Mouse (Mus musculus): ENCODE data around the gene Chst8. TPM values are rescaled to one million over a fixed set of nuclear protein-coding genes. Genes with fewer than 3 reads are reported as not detected.

Gene Chst8
- polyA plus RNA-seq, 1 experiment from 2014 or later = 0.75 TPM

GRCm38 (mm10) chr7:34698221-34698620, 114.3 kb downstream of the Chst8 start:
- no peaks in the 10 kb centered on the region for H3K36me3 ChIP-seq (ENCODE audit: control insufficient read depth, insufficient read depth)
- no peak overlapping the region for H3K4me3 ChIP-seq (ENCODE audit: low read length)
- H3K4me1 ChIP-seq (ENCODE audit: control insufficient read depth, insufficient read depth, low read length) = no peaks in the 10 kb centered on the region
- H3K4me2 ChIP-seq (ENCODE audit: low read depth, low read length) = no peak overlapping the region
- ATAC-seq (replicated peaks; ENCODE audit: extremely low read depth, insufficient read depth, low FRiP score) = no peak
- WGBS = 73% methylated on average over 9 of the region's 9 CpGs
- H3K9ac ChIP-seq (ENCODE audit: low read length) = no peak overlapping the region
- H3K9me3 ChIP-seq (replicated peaks; ENCODE audit: control insufficient read depth, low read length) = no peaks in the 10 kb centered on the region
- no peak overlapping the region for H3K27ac ChIP-seq (ENCODE audit: low read length)
- peaks cover 6% of the 10 kb centered on the region; the same call in 1 of the 2 replicates for H3K27me3 ChIP-seq (ENCODE audit: control insufficient read depth, insufficient read depth, low read length)

DNA sequence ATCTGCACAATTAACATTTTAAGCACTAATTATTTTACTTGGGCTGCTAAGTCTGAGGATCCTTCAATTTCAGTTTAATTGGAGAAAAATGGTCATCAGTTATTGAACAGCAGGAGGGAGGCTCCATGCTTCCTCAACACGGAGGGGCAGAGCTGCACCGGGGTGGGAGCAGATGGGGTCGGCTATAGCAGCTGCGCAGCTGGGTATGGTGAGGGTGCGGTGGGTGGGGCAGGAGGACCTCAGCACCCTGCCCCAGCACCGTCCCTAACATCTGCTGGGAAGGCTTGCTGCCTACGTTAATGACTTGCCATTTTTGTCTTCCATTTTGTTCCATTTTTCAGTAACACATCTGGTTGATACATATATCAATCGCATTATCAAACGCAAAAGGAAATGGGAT, 116.4 kb downstream of the Chst8 start:
- no peaks in the 10 kb centered on the region for H3K27me3 ChIP-seq (ENCODE audit: control insufficient read depth, insufficient read depth, low read length)
- WGBS = 67% methylated on average over 9 of the region's 9 CpGs
- H3K36me3 ChIP-seq (ENCODE audit: control insufficient read depth, insufficient read depth) = no peaks in the 10 kb centered on the region

DNA sequence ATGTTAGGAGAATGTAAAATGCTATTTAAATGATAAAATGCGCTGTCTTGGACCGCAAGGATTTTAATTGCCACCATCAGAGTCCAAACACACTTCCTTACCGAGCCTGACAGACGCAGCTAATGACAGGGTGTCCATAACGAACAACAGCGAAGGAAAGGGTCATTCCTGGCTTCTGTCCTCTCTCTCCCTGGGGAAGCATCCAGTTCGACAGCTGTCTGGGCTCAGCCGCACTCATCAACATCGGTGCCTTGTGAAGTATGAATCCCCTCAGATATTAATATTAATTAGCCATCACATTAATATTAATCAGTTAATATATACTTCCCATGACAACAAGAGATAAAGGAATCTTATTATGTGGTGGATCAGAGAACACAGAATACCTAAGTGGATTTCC, 117.6 kb downstream of the Chst8 start:
- 49% methylated on average over 9 of the region's 9 CpGs for whole genome bisulfite sequencing
- Histone ChIP-seq H3K4me1 (ENCODE audit: control insufficient read depth, insufficient read depth, low read length) (no peaks in the 10 kb centered on the region), H3K9me3 (replicated peaks; ENCODE audit: control insufficient read depth, low read length) (no peaks in the 10 kb centered on the region), H3K27me3 (ENCODE audit: control insufficient read depth, insufficient read depth, low read length) (no peaks in the 10 kb centered on the region), H3K36me3 (ENCODE audit: control insufficient read depth, insufficient read depth) (no peaks in the 10 kb centered on the region), H3K4me2 (ENCODE audit: low read depth, low read length) (no peak overlapping the region), H3K9ac (ENCODE audit: low read length) (no peak overlapping the region), H3K27ac (ENCODE audit: low read length) (no peak overlapping the region), H3K4me3 (ENCODE audit: low read length) (no peak overlapping the region)
- no peak for ATAC-seq (replicated peaks; ENCODE audit: extremely low read depth, insufficient read depth, low FRiP score)

More for the DNA sequence above, 116.4 kb downstream of the Chst8 start:
- H3K4me3 ChIP-seq (ENCODE audit: low read length) = no peak overlapping the region
- H3K9ac ChIP-seq (ENCODE audit: low read length) = no peak overlapping the region
- no peak for ATAC-seq (replicated peaks; ENCODE audit: extremely low read depth, insufficient read depth, low FRiP score)
- no peaks in the 10 kb centered on the region for H3K4me1 ChIP-seq (ENCODE audit: control insufficient read depth, insufficient read depth, low read length)
- no peak overlapping the region for H3K27ac ChIP-seq (ENCODE audit: low read length)
- no peaks in the 10 kb centered on the region for H3K9me3 ChIP-seq (replicated peaks; ENCODE audit: control insufficient read depth, low read length)
- H3K4me2 ChIP-seq (ENCODE audit: low read depth, low read length) = no peak overlapping the region

DNA sequence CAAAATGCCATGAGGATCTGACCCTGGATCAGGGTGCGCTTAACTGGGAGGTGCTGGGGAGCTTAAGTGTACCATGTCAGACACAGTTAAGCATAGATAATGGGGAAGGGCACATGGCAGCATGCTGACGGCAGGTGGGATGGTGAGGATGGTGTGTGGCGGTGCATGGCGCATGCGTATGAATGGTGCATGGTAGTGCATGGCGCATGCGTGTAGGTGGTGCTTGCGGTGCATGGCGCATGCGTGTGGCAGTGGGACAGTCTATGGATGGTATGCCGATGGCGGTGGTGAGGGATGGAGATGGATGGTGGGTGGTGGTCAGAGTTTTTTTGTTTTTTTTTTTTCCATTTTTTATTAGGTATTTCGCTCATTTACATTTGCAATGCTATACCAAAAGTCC, 118.6 kb downstream of the Chst8 start:
- Histone ChIP-seq H3K4me1 (ENCODE audit: control insufficient read depth, insufficient read depth, low read length) (0 out of 2 replicates have a peak, but pooled peaks cover 4% of the 10 kb centered on the region), H3K9me3 (replicated peaks; ENCODE audit: control insufficient read depth, low read length) (no peaks in the 10 kb centered on the region), H3K4me3 (ENCODE audit: low read length) (no peak overlapping the region), H3K36me3 (ENCODE audit: control insufficient read depth, insufficient read depth) (no peaks in the 10 kb centered on the region), H3K4me2 (ENCODE audit: low read depth, low read length) (no peak overlapping the region), H3K27me3 (ENCODE audit: control insufficient read depth, insufficient read depth, low read length) (no peaks in the 10 kb centered on the region), H3K27ac (ENCODE audit: low read length) (no peak overlapping the region), H3K9ac (ENCODE audit: low read length) (no peak overlapping the region)
- 94% methylated on average over 13 of the region's 13 CpGs for whole genome bisulfite sequencing
- ATAC-seq (replicated peaks; ENCODE audit: extremely low read depth, insufficient read depth, low FRiP score) = no peak

- no peak for ATAC-seq (replicated peaks; ENCODE audit: extremely low read depth, insufficient read depth, low FRiP score)
These were observed 119.4 kb downstream of the Chst8 start for GRCm38 (mm10) chr7:34693072-34693471.

DNA sequence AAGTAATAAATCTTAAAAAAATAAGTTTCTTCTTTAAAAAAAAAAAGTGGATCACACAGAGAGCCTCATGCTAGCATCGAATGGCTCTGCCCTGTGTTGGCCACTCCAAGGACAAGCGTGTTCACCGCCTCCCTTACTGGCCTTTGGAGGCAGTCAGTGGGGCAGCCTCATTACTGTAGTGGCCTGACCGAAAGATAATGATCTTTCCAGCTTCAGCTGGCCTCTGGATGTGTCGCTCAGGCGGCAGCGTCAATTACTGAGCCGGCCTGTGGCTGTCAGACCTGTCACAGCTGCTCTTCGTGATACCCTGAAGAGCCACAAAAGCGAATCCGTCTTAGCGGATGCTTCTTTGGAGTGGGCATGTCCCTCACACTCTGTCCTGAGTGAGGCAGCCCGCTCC, 122.4 kb downstream of the Chst8 start:
- WGBS = 49% methylated on average over 13 of the region's 13 CpGs
- no peak for ATAC-seq (replicated peaks; ENCODE audit: extremely low read depth, insufficient read depth, low FRiP score)
- H3K4me3 ChIP-seq (ENCODE audit: low read length) = no peak overlapping the region

More at GRCm38 (mm10) chr7:34693072-34693471, 119.4 kb downstream of the Chst8 start:
- Histone ChIP-seq H3K9me3 (replicated peaks; ENCODE audit: control insufficient read depth, low read length) (no peaks in the 10 kb centered on the region), H3K27ac (ENCODE audit: low read length) (no peak overlapping the region), H3K27me3 (ENCODE audit: control insufficient read depth, insufficient read depth, low read length) (no peaks in the 10 kb centered on the region), H3K36me3 (ENCODE audit: control insufficient read depth, insufficient read depth) (no peaks in the 10 kb centered on the region), H3K4me1 (ENCODE audit: control insufficient read depth, insufficient read depth, low read length) (0 out of 2 replicates have a peak, but pooled peaks cover 5% of the 10 kb centered on the region), H3K4me3 (ENCODE audit: low read length) (no peak overlapping the region), H3K4me2 (ENCODE audit: low read depth, low read length) (no peak overlapping the region), H3K9ac (ENCODE audit: low read length) (no peak overlapping the region)
- 79% methylated on average over 4 of the region's 4 CpGs for WGBS

GRCm38 (mm10) chr7:34689028-34689427, 123.5 kb downstream of the Chst8 start:
- H3K4me1 ChIP-seq (ENCODE audit: control insufficient read depth, insufficient read depth, low read length) = 0 out of 2 replicates have a peak, but pooled peaks cover 5% of the 10 kb centered on the region
- H3K9me3 ChIP-seq (replicated peaks; ENCODE audit: control insufficient read depth, low read length) = no peaks in the 10 kb centered on the region
- H3K9ac ChIP-seq (ENCODE audit: low read length) = no peak overlapping the region
- H3K4me3 ChIP-seq (ENCODE audit: low read length) = no peak overlapping the region
- ATAC-seq (replicated peaks; ENCODE audit: extremely low read depth, insufficient read depth, low FRiP score) = no peak; the same call in 1 of the 2 replicates
- peaks cover 14% of the 10 kb centered on the region for H3K27me3 ChIP-seq (ENCODE audit: control insufficient read depth, insufficient read depth, low read length)
- H3K36me3 ChIP-seq (ENCODE audit: control insufficient read depth, insufficient read depth) = no peaks in the 10 kb centered on the region
- no peak overlapping the region for H3K4me2 ChIP-seq (ENCODE audit: low read depth, low read length)
- 9% methylated on average over 6 of the region's 6 CpGs for WGBS
- H3K27ac ChIP-seq (ENCODE audit: low read length) = no peak overlapping the region

More for the DNA sequence above, 122.4 kb downstream of the Chst8 start:
- H3K36me3 ChIP-seq (ENCODE audit: control insufficient read depth, insufficient read depth) = no peaks in the 10 kb centered on the region
- H3K27me3 ChIP-seq (ENCODE audit: control insufficient read depth, insufficient read depth, low read length) = peaks cover 14% of the 10 kb centered on the region
- H3K4me2 ChIP-seq (ENCODE audit: low read depth, low read length) = no peak overlapping the region
- H3K27ac ChIP-seq (ENCODE audit: low read length) = no peak overlapping the region
- H3K9ac ChIP-seq (ENCODE audit: low read length) = no peak overlapping the region
- H3K4me1 ChIP-seq (ENCODE audit: control insufficient read depth, insufficient read depth, low read length) = 0 out of 2 replicates have a peak, but pooled peaks cover 5% of the 10 kb centered on the region
- no peaks in the 10 kb centered on the region for H3K9me3 ChIP-seq (replicated peaks; ENCODE audit: control insufficient read depth, low read length)

- Histone ChIP-seq H3K27me3 (ENCODE audit: control insufficient read depth, insufficient read depth, low read length) (peaks cover 16% of the 10 kb centered on the region), H3K4me1 (ENCODE audit: control insufficient read depth, insufficient read depth, low read length) (0 out of 2 replicates have a peak, but pooled peaks cover 5% of the 10 kb centered on the region)
- WGBS = 47% methylated on average over 7 of the region's 7 CpGs
These were observed 126.7 kb downstream of the Chst8 start for GRCm38 (mm10) chr7:34685801-34686200.

GRCm38 (mm10) chr7:34685176-34685575, 127.3 kb downstream of the Chst8 start:
- no peak overlapping the region for H3K27ac ChIP-seq (ENCODE audit: low read length)
- 0 out of 2 replicates have a peak, but pooled peaks cover 5% of the 10 kb centered on the region for H3K4me1 ChIP-seq (ENCODE audit: control insufficient read depth, insufficient read depth, low read length)
- ATAC-seq (replicated peaks; ENCODE audit: extremely low read depth, insufficient read depth, low FRiP score) = no peak
- H3K4me2 ChIP-seq (ENCODE audit: low read depth, low read length) = no peak overlapping the region
- no peak overlapping the region for H3K4me3 ChIP-seq (ENCODE audit: low read length)
- peaks cover 20% of the 10 kb centered on the region for H3K27me3 ChIP-seq (ENCODE audit: control insufficient read depth, insufficient read depth, low read length)
- no peaks in the 10 kb centered on the region for H3K9me3 ChIP-seq (replicated peaks; ENCODE audit: control insufficient read depth, low read length)
- 59% methylated on average over 4 of the region's 4 CpGs for WGBS
- no peak overlapping the region for H3K9ac ChIP-seq (ENCODE audit: low read length)
- no peaks in the 10 kb centered on the region for H3K36me3 ChIP-seq (ENCODE audit: control insufficient read depth, insufficient read depth)

More at GRCm38 (mm10) chr7:34685801-34686200, 126.7 kb downstream of the Chst8 start:
- no peak for ATAC-seq (replicated peaks; ENCODE audit: extremely low read depth, insufficient read depth, low FRiP score)
- no peaks in the 10 kb centered on the region for H3K9me3 ChIP-seq (replicated peaks; ENCODE audit: control insufficient read depth, low read length)
- H3K4me2 ChIP-seq (ENCODE audit: low read depth, low read length) = no peak overlapping the region
- H3K27ac ChIP-seq (ENCODE audit: low read length) = no peak overlapping the region
- H3K4me3 ChIP-seq (ENCODE audit: low read length) = no peak overlapping the region
- no peak overlapping the region for H3K9ac ChIP-seq (ENCODE audit: low read length)
- H3K36me3 ChIP-seq (ENCODE audit: control insufficient read depth, insufficient read depth) = no peaks in the 10 kb centered on the region

Data from heart, embryonic 16.5 days (tissue).